Mouse (Mus musculus): ENCODE data around the gene Smc4. TPM values are rescaled to one million over a fixed set of nuclear protein-coding genes. Genes with fewer than 3 reads are reported as not detected.

Smc4 gene
- polyA plus RNA-seq, 1 experiment from 2014 or later: 219 TPM

- Histone ChIP-seq H3K27ac (ENCODE audit: low read depth, low read length) (no peak overlapping the region), H3K4me3 (ENCODE audit: low read depth, low read length) (no peak overlapping the region), H3K9ac (ENCODE audit: low read length) (no peak overlapping the region), H3K4me2 (no peak overlapping the region), H3K9me3 (ENCODE audit: control insufficient read depth, low read length) (no peaks in the 10 kb centered on the region), H3K4me1 (ENCODE audit: control insufficient read depth, insufficient read depth, low read length) (no peaks in the 10 kb centered on the region), H3K36me3 (ENCODE audit: control insufficient read depth, insufficient read depth, low read length) (peaks cover 3% of the 10 kb centered on the region; the same call in 1 of the 2 replicates), H3K27me3 (ENCODE audit: control insufficient read depth, insufficient read depth, low read length) (no peaks in the 10 kb centered on the region)
- 91% methylated on average over 8 of the region's 8 CpGs for WGBS
- ATAC-seq (ENCODE audit: low FRiP score): no peak
- DNase-seq (ENCODE audit: low spot score, missing footprints): no peak
These were observed 29.7 kb upstream of the Smc4 start for GRCm38 (mm10) chr3:68974639-68975532.

GRCm38 (mm10) chr3:68975533-68976490, 28.7 kb upstream of the Smc4 start:
- Histone ChIP-seq H3K4me1 (ENCODE audit: control insufficient read depth, insufficient read depth, low read length) (no peaks in the 10 kb centered on the region), H3K27me3 (ENCODE audit: control insufficient read depth, insufficient read depth, low read length) (no peaks in the 10 kb centered on the region), H3K4me3 (ENCODE audit: low read depth, low read length) (no peak overlapping the region), H3K4me2 (no peak overlapping the region), H3K27ac (ENCODE audit: low read depth, low read length) (no peak overlapping the region), H3K36me3 (ENCODE audit: control insufficient read depth, insufficient read depth, low read length) (peaks cover 3% of the 10 kb centered on the region; the same call in 1 of the 2 replicates), H3K9ac (ENCODE audit: low read length) (no peak overlapping the region), H3K9me3 (ENCODE audit: control insufficient read depth, low read length) (no peaks in the 10 kb centered on the region)
- no peak for DNase-seq (ENCODE audit: low spot score, missing footprints)
- WGBS: 59% methylated on average over 9 of the region's 9 CpGs
- no peak for ATAC-seq (ENCODE audit: low FRiP score)

- Histone ChIP-seq H3K9ac (ENCODE audit: low read length) (no peak overlapping the region), H3K4me3 (ENCODE audit: low read depth, low read length) (no peak overlapping the region), H3K27me3 (ENCODE audit: control insufficient read depth, insufficient read depth, low read length) (no peaks in the 10 kb centered on the region), H3K36me3 (ENCODE audit: control insufficient read depth, insufficient read depth, low read length) (peaks cover 3% of the 10 kb centered on the region; the same call in 1 of the 2 replicates), H3K4me2 (no peak overlapping the region), H3K4me1 (ENCODE audit: control insufficient read depth, insufficient read depth, low read length) (no peaks in the 10 kb centered on the region), H3K27ac (ENCODE audit: low read depth, low read length) (no peak overlapping the region), H3K9me3 (ENCODE audit: control insufficient read depth, low read length) (no peaks in the 10 kb centered on the region)
- DNase-seq (ENCODE audit: low spot score, missing footprints): no peak
- WGBS: 94% methylated on average over 4 of the region's 4 CpGs
- no peak for ATAC-seq (ENCODE audit: low FRiP score)
These were observed 26.8 kb upstream of the Smc4 start for GRCm38 (mm10) chr3:68977696-68978095.

- Histone ChIP-seq H3K4me3 (ENCODE audit: low read depth, low read length) (no peak overlapping the region), H3K9me3 (ENCODE audit: control insufficient read depth, low read length) (no peaks in the 10 kb centered on the region), H3K36me3 (ENCODE audit: control insufficient read depth, insufficient read depth, low read length) (no peaks in the 10 kb centered on the region), H3K27ac (ENCODE audit: low read depth, low read length) (no peak overlapping the region), H3K27me3 (ENCODE audit: control insufficient read depth, insufficient read depth, low read length) (no peaks in the 10 kb centered on the region), H3K9ac (ENCODE audit: low read length) (no peak overlapping the region), H3K4me2 (no peak overlapping the region), H3K4me1 (ENCODE audit: control insufficient read depth, insufficient read depth, low read length) (no peaks in the 10 kb centered on the region)
- DNase-seq (ENCODE audit: low spot score, missing footprints) (no peak), ATAC-seq (ENCODE audit: low FRiP score) (no peak)
- WGBS: 91% methylated on average over 10 of the region's 10 CpGs
These were observed 25.4 kb upstream of the Smc4 start for GRCm38 (mm10) chr3:68979187-68979586.

- 86% methylated on average over 9 of the region's 9 CpGs for WGBS
- no peak for ATAC-seq (ENCODE audit: low FRiP score)
- H3K9ac ChIP-seq (ENCODE audit: low read length): no peak overlapping the region
These were observed 23.6 kb upstream of the Smc4 start for GRCm38 (mm10) chr3:68980898-68981297.

GRCm38 (mm10) chr3:68986550-68986949, 18.0 kb upstream of the Smc4 start:
- no peaks in the 10 kb centered on the region for H3K27me3 ChIP-seq (ENCODE audit: control insufficient read depth, insufficient read depth, low read length)
- H3K36me3 ChIP-seq (ENCODE audit: control insufficient read depth, insufficient read depth, low read length): 0 out of 2 replicates have a peak, but pooled peaks cover 5% of the 10 kb centered on the region
- H3K9me3 ChIP-seq (ENCODE audit: control insufficient read depth, low read length): no peaks in the 10 kb centered on the region
- H3K4me3 ChIP-seq (ENCODE audit: low read depth, low read length): no peak overlapping the region
- H3K4me2 ChIP-seq: no peak overlapping the region
- no peak overlapping the region for H3K9ac ChIP-seq (ENCODE audit: low read length)
- H3K27ac ChIP-seq (ENCODE audit: low read depth, low read length): no peak overlapping the region
- WGBS: 93% methylated on average over 2 of the region's 2 CpGs
- H3K4me1 ChIP-seq (ENCODE audit: control insufficient read depth, insufficient read depth, low read length): no peaks in the 10 kb centered on the region
- ATAC-seq (ENCODE audit: low FRiP score) (no peak), DNase-seq (ENCODE audit: low spot score, missing footprints) (no peak)

More at GRCm38 (mm10) chr3:68980898-68981297, 23.6 kb upstream of the Smc4 start:
- no peak overlapping the region for H3K27ac ChIP-seq (ENCODE audit: low read depth, low read length)
- no peaks in the 10 kb centered on the region for H3K27me3 ChIP-seq (ENCODE audit: control insufficient read depth, insufficient read depth, low read length)
- no peaks in the 10 kb centered on the region for H3K9me3 ChIP-seq (ENCODE audit: control insufficient read depth, low read length)
- no peak for DNase-seq (ENCODE audit: low spot score, missing footprints)
- H3K4me3 ChIP-seq (ENCODE audit: low read depth, low read length): no peak overlapping the region
- H3K4me1 ChIP-seq (ENCODE audit: control insufficient read depth, insufficient read depth, low read length): no peaks in the 10 kb centered on the region
- H3K4me2 ChIP-seq: no peak overlapping the region
- H3K36me3 ChIP-seq (ENCODE audit: control insufficient read depth, insufficient read depth, low read length): 0 out of 2 replicates have a peak, but pooled peaks cover 2% of the 10 kb centered on the region

GRCm38 (mm10) chr3:69002781-69003180, 1.8 kb upstream of the Smc4 start:
- Histone ChIP-seq H3K4me3 (ENCODE audit: low read depth, low read length) (no peak overlapping the region), H3K36me3 (ENCODE audit: control insufficient read depth, insufficient read depth, low read length) (no peaks in the 10 kb centered on the region), H3K9ac (ENCODE audit: low read length) (no peak overlapping the region), H3K9me3 (ENCODE audit: control insufficient read depth, low read length) (no peaks in the 10 kb centered on the region; the same call in 1 of the 2 replicates), H3K4me1 (ENCODE audit: control insufficient read depth, insufficient read depth, low read length) (peaks cover 12% of the 10 kb centered on the region), H3K27ac (ENCODE audit: low read depth, low read length) (no peak overlapping the region), H3K27me3 (ENCODE audit: control insufficient read depth, insufficient read depth, low read length) (no peaks in the 10 kb centered on the region), H3K4me2 (no peak overlapping the region)
- DNase-seq (ENCODE audit: low spot score, missing footprints) (peak; percentile 72), ATAC-seq (ENCODE audit: low FRiP score) (no peak)
- 98% methylated on average over 4 of the region's 4 CpGs for WGBS

GRCm38 (mm10) chr3:69004055-69004436, 492 bp upstream of the Smc4 start:
- WGBS: 1% methylated on average over 7 of the region's 7 CpGs
- H3K4me3 ChIP-seq (ENCODE audit: low read depth, low read length): peak overlapping the region; percentile 98
- peak overlapping the region; percentile 98 for H3K9ac ChIP-seq (ENCODE audit: low read length)
- H3K27me3 ChIP-seq (ENCODE audit: control insufficient read depth, insufficient read depth, low read length): no peaks in the 10 kb centered on the region
- H3K9me3 ChIP-seq (ENCODE audit: control insufficient read depth, low read length): no peaks in the 10 kb centered on the region; the same call in 1 of the 2 replicates
- no peak overlapping the region; the same call in 1 of the 2 replicates for H3K27ac ChIP-seq (ENCODE audit: low read depth, low read length)
- H3K36me3 ChIP-seq (ENCODE audit: control insufficient read depth, insufficient read depth, low read length): no peaks in the 10 kb centered on the region
- ATAC-seq (ENCODE audit: low FRiP score): peak; percentile 20
- no peak for DNase-seq (ENCODE audit: low spot score, missing footprints)
- peak overlapping the region; percentile 61 for H3K4me2 ChIP-seq
- peaks cover 13% of the 10 kb centered on the region for H3K4me1 ChIP-seq (ENCODE audit: control insufficient read depth, insufficient read depth, low read length)
